Mouse (Mus musculus) heart, postnatal 0 days (tissue): ENCODE measurements around the gene Nhp2. TPM values are rescaled to one million over a fixed set of nuclear protein-coding genes. Genes with fewer than 3 reads are reported as not detected.
"Not testable (repeated sequence)": the region's sequence is repeated elsewhere in the genome, so short reads cannot be mapped to it uniquely, and the experiment has no call there.

Source experiments
- ATAC-seq: fragments of 200-750 bp; cut with Nextera tagmentation; 2 replicates; pipeline ENCODE4 v1.8.0; 2017; ENCODE audit warnings: low read depth, moderate number of reproducible peaks, moderate library complexity; ENCODE audit not compliant: insufficient read depth
- DNase-seq: peaks from one replicate; pipeline ENCODE4 v3.0.0-alpha.2; 2016; ENCODE audit warnings: low spot score
- H3K27ac ChIP-seq: fragments of 300-500 bp; sonication (generic); 2 replicates; pipeline ENCODE4 v1.5.1; 2014; ENCODE audit warnings: low read depth, mild to moderate bottlenecking
- H3K27me3 ChIP-seq: fragments of 300-500 bp; sonication (generic); 2 replicates; pipeline ENCODE4 v1.6.1; 2014; ENCODE audit warnings: low read length, mixed read lengths; ENCODE audit not compliant: control insufficient read depth, insufficient read depth
- H3K36me3 ChIP-seq: fragments of 300-500 bp; sonication (generic); replicated peaks from 2 replicates; pipeline ENCODE4 v1.6.1; 2014; ENCODE audit warnings: low read length, mixed read lengths; ENCODE audit not compliant: control insufficient read depth, insufficient read depth
- H3K4me1 ChIP-seq: fragments of 300-500 bp; sonication (generic); 2 replicates; pipeline ENCODE4 v1.6.1; 2014; ENCODE audit warnings: antibody characterized with exemption; ENCODE audit not compliant: control insufficient read depth, insufficient read depth
- H3K4me2 ChIP-seq: fragments of 300-500 bp; sonication (generic); 2 replicates; pipeline ENCODE4 v1.6.1; 2014; ENCODE audit warnings: low read depth, mild to moderate bottlenecking, low read length, moderate library complexity
- H3K4me3 ChIP-seq: fragments of 300-500 bp; sonication (generic); 2 replicates; pipeline ENCODE4 v1.5.1; 2014; ENCODE audit warnings: low read depth, low read length
- H3K9ac ChIP-seq: fragments of 300-500 bp; sonication (generic); replicated peaks from 2 replicates; pipeline ENCODE4 v1.6.1; 2014; ENCODE audit warnings: low read depth, low read length, mixed read lengths
- H3K9me3 ChIP-seq: fragments of 300-500 bp; sonication (generic); replicated peaks from 2 replicates; pipeline ENCODE4 v1.6.1; 2016; ENCODE audit warnings: low read length; ENCODE audit not compliant: control insufficient read depth
- CTCF ChIP-seq: IDR thresholded peaks from 2 replicates; pipeline ENCODE4 v1.5.1; 2016; ENCODE audit warnings: antibody characterized with exemption, control low read depth, low read depth
- EP300 ChIP-seq: IDR thresholded peaks from 2 replicates; pipeline ENCODE4 v1.6.1; 2016; ENCODE audit warnings: antibody characterized with exemption, low read depth
- WGBS: fragments of 180-500 bp; shearing (Covaris S2); extraction: QIAGEN DNeasy Blood & Tissue Kit; methylation state at CpG from one replicate; pipeline ENCODE4 v1.1.7; 2014; 5-methylcytosine and 5-hydroxymethylcytosine counted together
- polyA plus RNA-seq: library from polyadenylated mRNA; unstranded; fragments of >200 nt; fragmentation: Nextera tagmentation; extraction: Ambion mirVana; gene quantifications from 2 replicates; pipeline ENCODE4 v1.2.1, GENCODE M21; 2015
- total RNA-seq: library from RNA; depleted of rRNA; stranded (reverse); fragments of >200 nt; gene quantifications from 2 replicates; pipeline ENCODE4 v1.2.3, GENCODE M21; 2014; ENCODE audit warnings: low replicate concordance; rRNA removed

The Nhp2 gene
- total and polyA plus RNA-seq, 2 experiments from 2014 or later, result 34.1 to 59.7 TPM

GRCm38 (mm10) chr11:51662632-51663031 lies 43.1 kb downstream of the Nhp2 start:
- Histone ChIP-seq H3K4me2 (no peak overlapping the region), H3K27ac (no peak overlapping the region), H3K4me3 (no peak overlapping the region), H3K4me1 (peaks cover 3% of the 10 kb centered on the region; the same call in 1 of the 2 replicates), H3K27me3 (no peaks in the 10 kb centered on the region), H3K9me3 (no peaks in the 10 kb centered on the region), H3K36me3 (no peaks in the 10 kb centered on the region), H3K9ac (no peak overlapping the region)
- WGBS, result 73% methylated on average over 7 of the region's 7 CpGs
- DNase-seq (no peak), ATAC-seq (no peak)
- TF ChIP-seq CTCF (no peak), EP300 (no peak)

- WGBS, result 85% methylated on average over 7 of the region's 7 CpGs
- not testable (repeated sequence) for H3K4me3 ChIP-seq, ATAC-seq, H3K9me3 ChIP-seq, H3K4me1 ChIP-seq, H3K9ac ChIP-seq, H3K4me2 ChIP-seq, H3K27me3 ChIP-seq, DNase-seq, H3K36me3 ChIP-seq, H3K27ac ChIP-seq
Observed at GRCm38 (mm10) chr11:51664747-51665146, 45.2 kb downstream of the Nhp2 start.

- Histone ChIP-seq H3K4me1 (no peaks in the 10 kb centered on the region), H3K27me3 (no peaks in the 10 kb centered on the region), H3K4me3 (no peak overlapping the region), H3K27ac (no peak overlapping the region), H3K9ac (no peak overlapping the region), H3K36me3 (no peaks in the 10 kb centered on the region), H3K9me3 (no peaks in the 10 kb centered on the region), H3K4me2 (no peak overlapping the region)
- 84% methylated on average over 7 of the region's 7 CpGs for WGBS
- ATAC-seq (no peak), DNase-seq (no peak)
- no peak for TF ChIP-seq CTCF
- TF ChIP-seq EP300, result no peak
Observed at GRCm38 (mm10) chr11:51670846-51671245, 51.3 kb downstream of the Nhp2 start.

GRCm38 (mm10) chr11:51671376-51671775 lies 51.8 kb downstream of the Nhp2 start:
- Histone ChIP-seq H3K27ac (no peak overlapping the region), H3K4me2 (no peak overlapping the region), H3K9ac (no peak overlapping the region), H3K4me1 (no peaks in the 10 kb centered on the region), H3K36me3 (no peaks in the 10 kb centered on the region), H3K9me3 (no peaks in the 10 kb centered on the region), H3K27me3 (no peaks in the 10 kb centered on the region), H3K4me3 (no peak overlapping the region)
- no peak for ATAC-seq
- DNase-seq, result no peak
- WGBS, result 67% methylated on average over 2 of the region's 2 CpGs
- no peak for TF ChIP-seq CTCF
- TF ChIP-seq EP300, result no peak

- no peak for TF ChIP-seq CTCF
- TF ChIP-seq EP300, result no peak
- no peak overlapping the region for H3K4me2 ChIP-seq
- no peak overlapping the region for H3K27ac ChIP-seq
- no peak overlapping the region for H3K4me3 ChIP-seq
- H3K36me3 ChIP-seq, result no peaks in the 10 kb centered on the region
- no peaks in the 10 kb centered on the region for H3K27me3 ChIP-seq
- DNase-seq (no peak), ATAC-seq (no peak)
- H3K4me1 ChIP-seq, result no peaks in the 10 kb centered on the region
- 71% methylated on average over 9 of the region's 9 CpGs for WGBS
- no peak overlapping the region for H3K9ac ChIP-seq
- no peaks in the 10 kb centered on the region for H3K9me3 ChIP-seq
Observed at GRCm38 (mm10) chr11:51673291-51673690, 53.8 kb downstream of the Nhp2 start.

Other genes with a start within 250 kb of the Nhp2 start
- 14.5 and 35.2 TPM in 2 replicates for gene Phykpl, start 35.0 kb upstream of the Nhp2 start, total RNA-seq
- gene Phykpl, start 35.0 kb upstream of the Nhp2 start, polyA plus RNA-seq, result 12.7 and 13.9 TPM in 2 replicates
- 136 and 225 TPM in 2 replicates for gene Hnrnpab, start 12.9 kb upstream of the Nhp2 start, total RNA-seq
- 156 and 159 TPM in 2 replicates for gene Hnrnpab, start 12.9 kb upstream of the Nhp2 start, polyA plus RNA-seq
- 38.6 and 54.3 TPM in 2 replicates for gene Rmnd5b, start 16.2 kb downstream of the Nhp2 start, total RNA-seq
- 25.8 and 30.0 TPM in 2 replicates for gene Rmnd5b, start 16.2 kb downstream of the Nhp2 start, polyA plus RNA-seq
- gene N4bp3, start 31.1 kb downstream of the Nhp2 start, total RNA-seq, result 31.2 and 34.8 TPM in 2 replicates
- gene N4bp3, start 31.1 kb downstream of the Nhp2 start, polyA plus RNA-seq, result 18.1 and 20.2 TPM in 2 replicates
- gene D930048N14Rik, start 31.2 kb downstream of the Nhp2 start, total RNA-seq, result 0.08 and 0.58 TPM in 2 replicates
- gene D930048N14Rik, start 31.2 kb downstream of the Nhp2 start, polyA plus RNA-seq, result 0.74 and 0.78 TPM in 2 replicates
- 28.4 and 45.5 TPM in 2 replicates for gene 0610009B22Rik, start 69.1 kb downstream of the Nhp2 start, total RNA-seq
- gene 0610009B22Rik, start 69.1 kb downstream of the Nhp2 start, polyA plus RNA-seq, result 93.0 and 106 TPM in 2 replicates
- 8.3 and 11.8 TPM in 2 replicates for gene Sec24a, start 143.9 kb downstream of the Nhp2 start, total RNA-seq
- gene Sec24a, start 143.9 kb downstream of the Nhp2 start, polyA plus RNA-seq, result 6.2 and 7.3 TPM in 2 replicates
- 124 and 134 TPM in 2 replicates for gene Sar1b, start 144.0 kb downstream of the Nhp2 start, total RNA-seq
- gene Sar1b, start 144.0 kb downstream of the Nhp2 start, polyA plus RNA-seq, result 194 and 196 TPM in 2 replicates
- 1.9 and 2.3 TPM in 2 replicates for gene Jade2, start 237.9 kb downstream of the Nhp2 start, total RNA-seq
- gene Jade2, start 237.9 kb downstream of the Nhp2 start, polyA plus RNA-seq, result 0.60 and 0.72 TPM in 2 replicates